Mouse (Mus musculus): ENCODE data around the gene Rere.
A peak's percentile ranks its signal among the peaks of the same experiment; 100 is the strongest.

Gene Rere

GRCm38 (mm10) chr4:150281018-150281761 is at the start of gene Rere:
TSS of gene Rere (plus strand) at chr4:150281646.
- no peaks in the 10 kb centered on the region for H3K27me3 ChIP-seq (ENCODE audit: control insufficient read depth, insufficient read depth, low read length, poor library complexity, severe bottlenecking)
- H3K36me3 ChIP-seq (ENCODE audit: control insufficient read depth, insufficient read depth, low read length, poor library complexity, severe bottlenecking): no peaks in the 10 kb centered on the region
- DNase-seq (ENCODE audit: low read depth, low spot score): peak; percentile 98

GRCm38 (mm10) chr4:150231871-150232270 is 49.6 kb upstream of the Rere start:
- no peak for DNase-seq (ENCODE audit: low read depth, low spot score)
- Histone ChIP-seq H3K36me3 (ENCODE audit: control insufficient read depth, insufficient read depth, low read length, poor library complexity, severe bottlenecking) (no peaks in the 10 kb centered on the region), H3K27me3 (ENCODE audit: control insufficient read depth, insufficient read depth, low read length, poor library complexity, severe bottlenecking) (no peaks in the 10 kb centered on the region)

GRCm38 (mm10) chr4:150234599-150235327 is 46.7 kb upstream of the Rere start:
- no peak for DNase-seq (ENCODE audit: low read depth, low spot score)
- Histone ChIP-seq H3K36me3 (ENCODE audit: control insufficient read depth, insufficient read depth, low read length, poor library complexity, severe bottlenecking) (no peaks in the 10 kb centered on the region), H3K27me3 (ENCODE audit: control insufficient read depth, insufficient read depth, low read length, poor library complexity, severe bottlenecking) (no peaks in the 10 kb centered on the region)

GRCm38 (mm10) chr4:150235585-150235984 is 45.9 kb upstream of the Rere start:
- no peak for DNase-seq (ENCODE audit: low read depth, low spot score)

GRCm38 (mm10) chr4:150236031-150236430 is 45.4 kb upstream of the Rere start:
- no peak for DNase-seq (ENCODE audit: low read depth, low spot score)
- no peaks in the 10 kb centered on the region for H3K27me3 ChIP-seq (ENCODE audit: control insufficient read depth, insufficient read depth, low read length, poor library complexity, severe bottlenecking)
- H3K36me3 ChIP-seq (ENCODE audit: control insufficient read depth, insufficient read depth, low read length, poor library complexity, severe bottlenecking): peaks cover 2% of the 10 kb centered on the region; the same call in 1 of the 2 replicates

More at GRCm38 (mm10) chr4:150235585-150235984, 45.9 kb upstream of the Rere start:
- no peaks in the 10 kb centered on the region for H3K36me3 ChIP-seq (ENCODE audit: control insufficient read depth, insufficient read depth, low read length, poor library complexity, severe bottlenecking)
- H3K27me3 ChIP-seq (ENCODE audit: control insufficient read depth, insufficient read depth, low read length, poor library complexity, severe bottlenecking): no peaks in the 10 kb centered on the region

- Histone ChIP-seq H3K27me3 (ENCODE audit: control insufficient read depth, insufficient read depth, low read length, poor library complexity, severe bottlenecking) (no peaks in the 10 kb centered on the region), H3K36me3 (ENCODE audit: control insufficient read depth, insufficient read depth, low read length, poor library complexity, severe bottlenecking) (peaks cover 9% of the 10 kb centered on the region)
- DNase-seq (ENCODE audit: low read depth, low spot score): peak; percentile 97
Observed at GRCm38 (mm10) chr4:150236521-150237481, 44.6 kb upstream of the Rere start, which contains the start of gene Eno1. TSS of gene Eno1 (plus strand) at chr4:150236721.

GRCm38 (mm10) chr4:150237636-150238361 is 43.6 kb upstream of the Rere start:
- H3K36me3 ChIP-seq (ENCODE audit: control insufficient read depth, insufficient read depth, low read length, poor library complexity, severe bottlenecking): peaks cover 17% of the 10 kb centered on the region
- no peaks in the 10 kb centered on the region for H3K27me3 ChIP-seq (ENCODE audit: control insufficient read depth, insufficient read depth, low read length, poor library complexity, severe bottlenecking)
- DNase-seq (ENCODE audit: low read depth, low spot score): peak; percentile 36

- H3K36me3 ChIP-seq (ENCODE audit: control insufficient read depth, insufficient read depth, low read length, poor library complexity, severe bottlenecking): peaks cover 20% of the 10 kb centered on the region
- DNase-seq (ENCODE audit: low read depth, low spot score): peak; percentile 26
- H3K27me3 ChIP-seq (ENCODE audit: control insufficient read depth, insufficient read depth, low read length, poor library complexity, severe bottlenecking): no peaks in the 10 kb centered on the region
Observed at GRCm38 (mm10) chr4:150238433-150239086, 42.9 kb upstream of the Rere start.

- Histone ChIP-seq H3K36me3 (ENCODE audit: control insufficient read depth, insufficient read depth, low read length, poor library complexity, severe bottlenecking) (peaks cover 20% of the 10 kb centered on the region), H3K27me3 (ENCODE audit: control insufficient read depth, insufficient read depth, low read length, poor library complexity, severe bottlenecking) (no peaks in the 10 kb centered on the region)
- DNase-seq (ENCODE audit: low read depth, low spot score): no peak
Observed at GRCm38 (mm10) chr4:150239087-150239480, 42.4 kb upstream of the Rere start.

- Histone ChIP-seq H3K27me3 (ENCODE audit: control insufficient read depth, insufficient read depth, low read length, poor library complexity, severe bottlenecking) (no peaks in the 10 kb centered on the region), H3K36me3 (ENCODE audit: control insufficient read depth, insufficient read depth, low read length, poor library complexity, severe bottlenecking) (peaks cover 21% of the 10 kb centered on the region)
- DNase-seq (ENCODE audit: low read depth, low spot score): peak; percentile 34
Observed at GRCm38 (mm10) chr4:150239503-150239902, 41.9 kb upstream of the Rere start.

GRCm38 (mm10) chr4:150239951-150240368 is 41.5 kb upstream of the Rere start:
- Histone ChIP-seq H3K36me3 (ENCODE audit: control insufficient read depth, insufficient read depth, low read length, poor library complexity, severe bottlenecking) (peaks cover 23% of the 10 kb centered on the region), H3K27me3 (ENCODE audit: control insufficient read depth, insufficient read depth, low read length, poor library complexity, severe bottlenecking) (no peaks in the 10 kb centered on the region)
- peak; percentile 97 for DNase-seq (ENCODE audit: low read depth, low spot score)

- no peaks in the 10 kb centered on the region for H3K27me3 ChIP-seq (ENCODE audit: control insufficient read depth, insufficient read depth, low read length, poor library complexity, severe bottlenecking)
- H3K36me3 ChIP-seq (ENCODE audit: control insufficient read depth, insufficient read depth, low read length, poor library complexity, severe bottlenecking): peaks cover 25% of the 10 kb centered on the region
- DNase-seq (ENCODE audit: low read depth, low spot score): no peak
Observed at GRCm38 (mm10) chr4:150240381-150240886, 41.0 kb upstream of the Rere start.

- no peak for DNase-seq (ENCODE audit: low read depth, low spot score)
- Histone ChIP-seq H3K27me3 (ENCODE audit: control insufficient read depth, insufficient read depth, low read length, poor library complexity, severe bottlenecking) (no peaks in the 10 kb centered on the region), H3K36me3 (ENCODE audit: control insufficient read depth, insufficient read depth, low read length, poor library complexity, severe bottlenecking) (peaks cover 26% of the 10 kb centered on the region)
Observed at GRCm38 (mm10) chr4:150241708-150242107, 39.7 kb upstream of the Rere start.
